Mouse (Mus musculus) erythroblast, embryonic 14.5 days (primary cell): ENCODE data around the gene Olfr1382.

Experiments used
- GATA1 ChIP-seq: IDR thresholded peaks from 2 replicates; pipeline ENCODE4 v1.6.1; 2012; ENCODE audit warnings: low read length, inconsistent platforms, mixed read lengths
- TAL1 ChIP-seq: IDR thresholded peaks from 3 replicates; pipeline ENCODE4 v1.6.1; 2012; ENCODE audit warnings: low read length, inconsistent platforms, mixed read lengths

- TF ChIP-seq TAL1, result no peak
- TF ChIP-seq GATA1, result no peak
Measured at GRCm38 (mm10) chr11:49518086-49518485, 10.0 kb upstream of the Olfr1382 start.
